Mouse (Mus musculus) MEL (cell line): ENCODE data around the gene Gm20662. TPM values are rescaled to one million over a fixed set of nuclear protein-coding genes. Genes with fewer than 3 reads are reported as not detected.
A peak's percentile ranks its signal among the peaks of the same experiment; 100 is the strongest.

Experiments
- DNase-seq: peaks from one replicate; pipeline ENCODE4 v3.0.0; 2011; ENCODE audit warnings: low read depth, low spot score
- H3K27ac ChIP-seq: 2 replicates; pipeline ENCODE4 v1.5.1; 2012; ENCODE audit warnings: low read depth, mild to moderate bottlenecking, control low read depth, low read length, moderate library complexity; ENCODE audit not compliant: control insufficient read depth
- H3K27me3 ChIP-seq, 2 experiments: fragments of 150-350 bp in 1 of 2; sonication (generic) in 1 of 2; 2 replicates each; pipeline ENCODE4 v1.6.1; 2012; ENCODE audit warnings: low read length in 2 of 2, mild to moderate bottlenecking in 2 of 2, improper control_type of control experiment in 1 of 2, moderate library complexity in 1 of 2; ENCODE audit not compliant: insufficient read depth in 2 of 2, control insufficient read depth in 1 of 2
- H3K36me3 ChIP-seq, 2 experiments: 2 replicates each; pipeline ENCODE4 v1.6.1; 2012 to 2014; ENCODE audit warnings: low read length in 2 of 2, improper control_type of control experiment in 1 of 2, inconsistent platforms in 1 of 2, mild to moderate bottlenecking in 1 of 2; ENCODE audit not compliant: insufficient read depth in 2 of 2, control insufficient read depth in 1 of 2
- H3K4me1 ChIP-seq, 2 experiments: fragments of 150-350 bp in 1 of 2; sonication (generic) in 1 of 2; 2 replicates each; pipeline ENCODE4 v1.6.1; 2012; ENCODE audit warnings: low read length in 2 of 2, improper control_type of control experiment in 1 of 2, mild to moderate bottlenecking in 1 of 2; ENCODE audit not compliant: insufficient read depth in 2 of 2, control insufficient read depth in 1 of 2
- H3K4me3 ChIP-seq, 2 experiments: fragments of 150-350 bp in 1 of 2; sonication (generic) in 1 of 2; 2 replicates each; pipeline ENCODE4 v1.5.1; 2012; ENCODE audit warnings: low read depth in 2 of 2, low read length in 2 of 2, mild to moderate bottlenecking in 2 of 2, moderate library complexity in 2 of 2, control low read depth in 1 of 2, improper control_type of control experiment in 1 of 2; ENCODE audit not compliant: control insufficient read depth in 1 of 2, insufficient read depth in 1 of 2
- H3K79me2 ChIP-seq: 2 replicates; pipeline ENCODE4 v1.6.1; 2012; ENCODE audit warnings: mild to moderate bottlenecking, low read length, moderate library complexity; ENCODE audit not compliant: control insufficient read depth, poor library complexity, insufficient read depth
- H3K9ac ChIP-seq: 2 replicates; pipeline ENCODE4 v1.6.1; 2012; ENCODE audit warnings: low read depth, mild to moderate bottlenecking, control low read depth, low read length, moderate library complexity; ENCODE audit not compliant: control insufficient read depth, poor library complexity, severe bottlenecking
- H3K9me3 ChIP-seq: fragments of 150-350 bp; sonication (generic); replicated peaks from 2 replicates; pipeline ENCODE4 v1.6.1; 2012; ENCODE audit warnings: mild to moderate bottlenecking, low read length, improper control_type of control experiment, moderate library complexity; ENCODE audit not compliant: insufficient read depth
- ELF1 ChIP-seq: IDR thresholded peaks from 2 replicates; pipeline ENCODE4 v1.6.1; 2014; ENCODE audit warnings: low read depth, mild to moderate bottlenecking, inconsistent platforms, low read length, improper control_type of control experiment, moderate library complexity
- ETS1 ChIP-seq: IDR thresholded peaks from 2 replicates; pipeline ENCODE4 v1.6.1; 2012; ENCODE audit warnings: low read depth, mild to moderate bottlenecking, inconsistent platforms, low read length, improper control_type of control experiment, moderate library complexity
- GABPA ChIP-seq: IDR thresholded peaks from 2 replicates; pipeline ENCODE4 v1.6.1; 2012; ENCODE audit warnings: low read depth, mild to moderate bottlenecking, inconsistent platforms, low read length, improper control_type of control experiment, moderate library complexity
- JUND ChIP-seq: IDR thresholded peaks from 2 replicates; pipeline ENCODE4 v1.6.1; 2011; ENCODE audit warnings: low read depth, mild to moderate bottlenecking, improper control_type of control experiment, low read length
- MAX ChIP-seq: IDR thresholded peaks from 2 replicates; pipeline ENCODE4 v1.6.1; 2011; ENCODE audit warnings: low read length, improper control_type of control experiment
- MAZ ChIP-seq: IDR thresholded peaks from 2 replicates; pipeline ENCODE4 v1.6.1; 2012; ENCODE audit warnings: low read depth, mild to moderate bottlenecking, inconsistent platforms, low read length, improper control_type of control experiment
- MXI1 ChIP-seq: IDR thresholded peaks from 2 replicates; pipeline ENCODE4 v1.6.1; 2011; ENCODE audit warnings: mild to moderate bottlenecking, low read depth, low read length, improper control_type of control experiment
- MYB ChIP-seq: IDR thresholded peaks from 2 replicates; pipeline ENCODE4 v1.6.1; 2011; ENCODE audit warnings: mild to moderate bottlenecking, low read depth, low read length, improper control_type of control experiment
- MYC ChIP-seq: IDR thresholded peaks from 2 replicates; pipeline ENCODE4 v1.6.1; 2011; ENCODE audit warnings: low read depth, mild to moderate bottlenecking, low read length, improper control_type of control experiment, moderate library complexity
- NELFE ChIP-seq: IDR thresholded peaks from 2 replicates; pipeline ENCODE4 v1.6.1; 2011; ENCODE audit warnings: low read depth, low read length, improper control_type of control experiment
- NRF1 ChIP-seq: IDR thresholded peaks from 2 replicates; pipeline ENCODE4 v1.6.1; 2014; ENCODE audit warnings: low read depth, mild to moderate bottlenecking, inconsistent platforms, low read length, improper control_type of control experiment, moderate library complexity; ENCODE audit not compliant: poor library complexity, insufficient read depth, severe bottlenecking
- POLR2AphosphoS2 ChIP-seq: IDR thresholded peaks from 2 replicates; pipeline ENCODE4 v1.6.1; 2011; ENCODE audit warnings: low read length, improper control_type of control experiment
- TAL1 ChIP-seq: IDR thresholded peaks from 2 replicates; pipeline ENCODE4 v1.6.1; 2012; ENCODE audit warnings: mild to moderate bottlenecking, inconsistent platforms, low read length, moderate library complexity, mixed read lengths
- TCF12 ChIP-seq: IDR thresholded peaks from 2 replicates; pipeline ENCODE4 v1.6.1; 2014; ENCODE audit warnings: low read depth, mild to moderate bottlenecking, inconsistent platforms, low read length, improper control_type of control experiment, moderate library complexity
- USF1 ChIP-seq: IDR thresholded peaks from 2 replicates; pipeline ENCODE4 v1.6.1; 2014; ENCODE audit warnings: low read depth, mild to moderate bottlenecking, inconsistent platforms, low read length, improper control_type of control experiment, moderate library complexity
- ZC3H11A ChIP-seq: IDR thresholded peaks from 2 replicates; pipeline ENCODE4 v1.6.1; 2012; ENCODE audit warnings: low read depth, mild to moderate bottlenecking, inconsistent platforms, low read length, improper control_type of control experiment
- ZKSCAN1 ChIP-seq: IDR thresholded peaks from 2 replicates; pipeline ENCODE4 v1.6.1; 2012; ENCODE audit warnings: low read depth, mild to moderate bottlenecking, inconsistent platforms, low read length, improper control_type of control experiment, moderate library complexity
- ZMIZ1 ChIP-seq: IDR thresholded peaks from 2 replicates; pipeline ENCODE4 v1.6.1; 2012; ENCODE audit warnings: low read depth, mild to moderate bottlenecking, inconsistent platforms, low read length, improper control_type of control experiment, moderate library complexity
- ZNF384 ChIP-seq: IDR thresholded peaks from 2 replicates; pipeline ENCODE4 v1.6.1; 2012; ENCODE audit warnings: low read depth, mild to moderate bottlenecking, inconsistent platforms, low read length, improper control_type of control experiment
- polyA plus RNA-seq, 2 experiments: library from polyadenylated mRNA; stranded (reverse) in 1 of 2; unstranded in 1 of 2; fragments of >175 nt in 1 of 2; fragments of >200 nt in 1 of 2; gene quantifications; 2 replicates each; pipeline versions ENCODE4 v1.2.1 to v1.2.4; 2012; ENCODE audit warnings: low replicate concordance in 2 of 2, low read depth in 1 of 2; ENCODE audit not compliant: insufficient read length in 2 of 2, insufficient read depth in 1 of 2, missing spikeins in 1 of 2
- total RNA-seq: library from RNA; depleted of rRNA; stranded (reverse); fragments of 300-350 nt; gene quantifications from 2 replicates; pipeline ENCODE4 v1.2.3, GENCODE M21; 2012

Gene Gm20662
- total and polyA plus RNA-seq, 3 experiments: 0.73 to 1.2 TPM; not detected in 1

GRCm38 (mm10) chr9:108002778-108003530, 6.8 kb downstream of the Gm20662 start (continued):
- TF ChIP-seq POLR2AphosphoS2: no peak
- TF ChIP-seq JUND: no peak
- no peak for TF ChIP-seq ETS1
- peak; percentile 15; the same call in 1 of the 2 replicates for TF ChIP-seq MAX
- TF ChIP-seq MYC: no peak
- TF ChIP-seq ZMIZ1: 0 out of 2 replicates have a peak, but pooled peaks have one; percentile 39
- no peak for TF ChIP-seq TAL1
- TF ChIP-seq ZNF384: no peak
- no peak for TF ChIP-seq NRF1
- no peak for TF ChIP-seq MYB
- peak; percentile 58 for TF ChIP-seq MXI1
- TF ChIP-seq ELF1: no peak
- TF ChIP-seq USF1: no peak
- no peak for TF ChIP-seq GABPA
- TF ChIP-seq ZC3H11A: no peak
- no peak for TF ChIP-seq ZKSCAN1

GRCm38 (mm10) chr9:108003531-108003890, 7.4 kb downstream of the Gm20662 start:
- peaks cover 8 to 13% of the 10 kb centered on the region in 2 experiments for H3K4me1 ChIP-seq
- TF ChIP-seq TCF12: 0 out of 2 replicates have a peak, but pooled peaks have one; percentile 7
- TF ChIP-seq NELFE: 0 out of 2 replicates have a peak, but pooled peaks have one; percentile 17
- no peak; the same call in 1 of the 2 replicates for TF ChIP-seq MAZ
- H3K9me3 ChIP-seq: no peaks in the 10 kb centered on the region
- peak overlapping the region; percentile 65 for H3K27ac ChIP-seq
- DNase-seq: no peak
- H3K4me3 ChIP-seq: peak overlapping the region; percentile 86 to 93
- H3K36me3 ChIP-seq: peaks cover 0 to 18% of the 10 kb centered on the region in 2 experiments; a peak in 3 of 4 replicates
- H3K79me2 ChIP-seq: peaks cover 47% of the 10 kb centered on the region
- no peaks in the 10 kb centered on the region for H3K27me3 ChIP-seq
- H3K9ac ChIP-seq: peak overlapping the region; percentile 91
